9 mouse cellular contexts compared by ENCODE assay signal in genomic region chr7:63753274-63753751, GRCm38 (mm10).
DNase-seq lines count a peak whose midpoint lies in the region; ATAC-seq and TF ChIP-seq lines count a peak whose summit lies in the region.
"Had no signal": no experiment of that assay in that cellular context is flagged by ENCODE, and none has a peak within 500 bp of the region (broad histone marks: within the 10 kb centered on the region; RNA-seq: fewer than 3 reads in every experiment).

No protein-coding gene starts in this region.

- no peak overlapping the region for H3K4me3 ChIP-seq in cerebellum, adult 2 months (replicated peaks; ENCODE audit: insufficient read depth, low read depth, low read length)
- no peak overlapping the region for H3K4me3 ChIP-seq in limb, embryonic 12.5 days (replicated peaks)
- H3K4me3 ChIP-seq: heart, embryonic 13.5 days had no signal

- 0 out of 2 replicates have a peak, but pooled peaks have one; percentile 26 for ATAC-seq in limb, embryonic 12.5 days (ENCODE audit: insufficient number of reproducible peaks, insufficient read depth, low FRiP score, low TSS enrichment, low read depth)
- no peak for ATAC-seq in erythroblast, adult 5-6 weeks (replicated peaks; ENCODE audit: low FRiP score, poor library complexity, severe bottlenecking)

- DNase-seq in 3134 (ENCODE audit: extremely low read depth, insufficient read length, low spot score) = peak; percentile 74
- DNase-seq in CD4-positive, CD25-positive, alpha-beta regulatory T cell, adult 2 months (ENCODE audit: low read depth, low spot score) = peak; percentile 80
- peak; percentile 82 to 86 for DNase-seq in cerebellum, adult 2 months
- DNase-seq in gastrocnemius, postnatal 14 days = peak; percentile 28
- DNase-seq in kidney, adult 9 months = peak; percentile 56
- DNase-seq in natural killer cell, adult 2 months (ENCODE audit: low spot score in 2 of 2) = peak; percentile 45 to 47

- 12% methylated on average over 6 of the region's 6 CpGs for WGBS in cerebellum, adult 2 months
- 10% methylated on average over 6 of the region's 6 CpGs for WGBS in limb, embryonic 12.5 days

- H3K36me3 ChIP-seq in limb, embryonic 12.5 days = no peaks in the 10 kb centered on the region
- H3K36me3 ChIP-seq: heart, embryonic 13.5 days had no signal

- TF ChIP-seq CTCF in cerebellum, adult 2 months (IDR thresholded peaks at IDR 0.05; ENCODE audit: borderline replicate concordance, insufficient read depth, low read depth, low read length) = peak; percentile 64; the same call in 1 of the 2 replicates

- intact Hi-C loops in gastrocnemius, postnatal 14 days (cut with DNase I; ENCODE audit: low total_unique reads) = loop anchor here (10.0 kb wide), 3 partner anchors 191 to 401 kb away; partner anchors contain the start of gene Trpm1

- peak overlapping the region; percentile 63 for H3K27ac ChIP-seq in cerebellum, adult 2 months (ENCODE audit: insufficient read depth, low read length)
- H3K27ac ChIP-seq in limb, embryonic 12.5 days = no peak overlapping the region
- H3K27ac ChIP-seq: heart, embryonic 13.5 days had no signal

- H3K27me3 ChIP-seq in cerebellum, adult 2 months (ENCODE audit: control insufficient read depth, insufficient read depth, low read length) = no peaks in the 10 kb centered on the region
- peaks cover 55% of the 10 kb centered on the region for H3K27me3 ChIP-seq in limb, embryonic 12.5 days

- H3K4me1 ChIP-seq in cerebellum, adult 2 months (ENCODE audit: control insufficient read depth, insufficient read depth, low read length) = peaks cover 37% of the 10 kb centered on the region
- peaks cover 23% of the 10 kb centered on the region for H3K4me1 ChIP-seq in limb, embryonic 12.5 days (replicated peaks)

- H3K9ac ChIP-seq in limb, embryonic 12.5 days (replicated peaks) = no peak overlapping the region
- H3K9ac ChIP-seq: heart, embryonic 13.5 days had no signal

- no peaks in the 10 kb centered on the region; the same call in 1 of the 2 replicates for H3K9me3 ChIP-seq in limb, embryonic 12.5 days
- H3K9me3 ChIP-seq: heart, embryonic 13.5 days had no signal

- TF ChIP-seq POLR2A in cerebellum, adult 2 months (IDR thresholded peaks at IDR 0.05; ENCODE audit: borderline replicate concordance, insufficient read depth, low read length) = no peak

- no peak overlapping the region for H3K4me2 ChIP-seq in limb, embryonic 12.5 days
- H3K4me2 ChIP-seq: heart, embryonic 13.5 days had no signal

Comparison
In these comparisons a context has a peak if more than half of its experiments do, and no peak if none do; other contexts are left out.
1. DNase-seq: peak in every context shown above with its lines; median percentile 84 in cerebellum, adult 2 months; 80 in CD4-positive, CD25-positive, alpha-beta regulatory T cell, adult 2 months; 74 in 3134; 56 in kidney, adult 9 months; 46 in natural killer cell, adult 2 months; 28 in gastrocnemius, postnatal 14 days.